Comparison of ENCODE assay signal across 9 mouse cellular contexts in the genomic region with DNA sequence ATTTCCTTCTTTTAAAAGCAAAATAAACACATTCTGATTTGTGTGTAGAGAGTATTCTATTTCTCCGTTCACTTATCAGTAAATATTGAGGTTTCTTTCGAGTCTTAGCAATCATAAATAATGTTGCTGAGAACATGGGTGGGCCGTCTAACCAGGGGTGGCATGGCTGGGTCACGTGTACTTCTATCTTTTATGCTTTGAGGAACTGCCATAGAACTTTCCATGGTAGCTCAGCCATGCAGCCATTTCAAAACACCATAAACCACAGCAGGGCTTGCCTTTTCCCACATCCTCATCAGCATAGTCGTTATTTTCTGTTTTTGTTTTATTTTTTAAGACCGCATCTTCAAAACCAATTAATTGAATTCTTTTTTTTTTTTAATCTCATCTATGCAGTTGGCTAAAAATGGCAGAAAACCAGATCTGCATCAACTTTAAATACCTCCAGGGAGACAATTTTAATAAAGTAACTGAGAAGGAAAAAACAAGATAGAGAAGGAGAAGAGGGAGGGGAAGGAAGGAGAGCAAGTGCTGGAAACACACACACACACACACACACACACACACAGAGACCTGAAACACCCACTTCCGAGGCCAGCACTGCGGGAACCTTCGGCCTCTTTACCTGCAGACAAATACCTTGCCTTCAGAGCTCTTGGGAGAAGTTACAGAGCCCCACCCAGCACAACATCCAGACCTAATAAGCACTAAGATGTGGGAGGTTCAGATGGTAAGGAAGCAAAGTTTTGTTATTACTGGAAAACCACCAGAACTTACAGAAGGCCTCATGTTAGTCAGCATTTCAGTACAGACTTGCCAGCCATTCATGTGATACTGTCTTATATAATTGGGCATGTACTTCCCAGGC.
A peak's percentile ranks its signal among the peaks of the same experiment; 100 is the strongest.
DNase-seq lines count a peak whose midpoint lies in the region; TF ChIP-seq lines count a peak whose summit lies in the region.
"Had no signal": no experiment of that assay in that cellular context is flagged by ENCODE, and none has a peak within 500 bp of the region (broad histone marks: within the 10 kb centered on the region; RNA-seq: fewer than 3 reads in every experiment).

No protein-coding gene starts in this region.

- 59% methylated on average over 9 of the region's 9 CpGs for WGBS in lung, adult 2 months
- 8% methylated on average over 9 of the region's 9 CpGs for WGBS in macrophage (ENCODE audit: missing documents)

- H3K79me2 ChIP-seq in macrophage (ENCODE audit: inconsistent target), result no peaks in the 10 kb centered on the region

- H3K4me1 ChIP-seq in lung, adult 2 months (ENCODE audit: control insufficient read depth, insufficient read depth, low read length), result peaks cover 12% of the 10 kb centered on the region
- peaks cover 43% of the 10 kb centered on the region for H3K4me1 ChIP-seq in bone marrow macrophage, adult 2 months (ENCODE audit: control insufficient read depth, insufficient read depth, low read length)

- TF ChIP-seq POLR2A in lung, adult 2 months (IDR thresholded peaks at IDR 0.05; ENCODE audit: borderline replicate concordance, extremely low read depth, low read depth, low read length), result no peak
- TF ChIP-seq POLR2A in bone marrow macrophage, adult 2 months (IDR thresholded peaks at IDR 0.05; ENCODE audit: borderline replicate concordance, low read depth, low read length), result no peak

- H3K36me3 ChIP-seq in macrophage (ENCODE audit: inconsistent target), result no peaks in the 10 kb centered on the region
- H3K36me3 ChIP-seq: embryonic facial prominence, embryonic 12.5 days; heart, embryonic 13.5 days had no signal

- H3K4me3 ChIP-seq in lung, adult 2 months (replicated peaks; ENCODE audit: extremely low read depth, low read depth, low read length), result no peak overlapping the region
- H3K4me3 ChIP-seq in bone marrow macrophage, adult 2 months (ENCODE audit: insufficient read depth, low read length), result no peak overlapping the region
- H3K4me3 ChIP-seq in macrophage (ENCODE audit: inconsistent target), result no peak overlapping the region
- H3K4me3 ChIP-seq: embryonic facial prominence, embryonic 12.5 days; heart, embryonic 13.5 days had no signal

- peak overlapping the region; percentile 88 for H3K27ac ChIP-seq in bone marrow macrophage, adult 2 months (ENCODE audit: insufficient read depth, low read depth, low read length)
- H3K27ac ChIP-seq in macrophage, result peak overlapping the region; percentile 75
- H3K27ac ChIP-seq: embryonic facial prominence, embryonic 12.5 days; heart, embryonic 13.5 days had no signal

- TF ChIP-seq CTCF in lung, adult 2 months (IDR thresholded peaks at IDR 0.05; ENCODE audit: insufficient read depth, low read length), result no peak
- TF ChIP-seq CTCF in bone marrow macrophage, adult 2 months (IDR thresholded peaks at IDR 0.05; ENCODE audit: low read depth, low read length), result no peak

- DNase-seq in lung, postnatal 25 days (ENCODE audit: low spot score), result peak; percentile 69
- no peak for DNase-seq in lung, adult 2 months
- peak; percentile 51 to 55 for DNase-seq in thymus, postnatal 36 days
- DNase-seq in cerebellum, adult 9-10 months, result no peak
- no peak for DNase-seq in gastrocnemius, postnatal 4 days (ENCODE audit: low spot score in 2 of 2)

Comparison
In these comparisons a context has a peak if more than half of its experiments do, and no peak if none do; other contexts are left out.
1. DNase-seq: peak in lung, postnatal 25 days (single experiment) and thymus, postnatal 36 days (2 of 2); none in lung, adult 2 months (single experiment), cerebellum, adult 9-10 months (single experiment) and gastrocnemius, postnatal 4 days (0 of 2).